ENCODE assay signal across 17 mouse cellular contexts in genomic region chr5:124814797-124815196, GRCm38 (mm10). TPM values are rescaled to one million over a fixed set of nuclear protein-coding genes. Genes with fewer than 3 reads are reported as not detected.
DNase-seq lines count a peak whose midpoint lies in the region; ATAC-seq and TF ChIP-seq lines count a peak whose summit lies in the region.
"Had no signal": no experiment of that assay in that cellular context is flagged by ENCODE, and none has a peak within 500 bp of the region (broad histone marks: within the 10 kb centered on the region; RNA-seq: fewer than 3 reads in every experiment).

No protein-coding gene starts in this region.

- no peaks in the 10 kb centered on the region for H3K27me3 ChIP-seq in limb, embryonic 11.5 days (ENCODE audit: control insufficient read depth, insufficient read depth, low read length)
- H3K27me3 ChIP-seq in limb, embryonic 10.5 days (ENCODE audit: low read depth, poor library complexity, severe bottlenecking) = no peaks in the 10 kb centered on the region
- H3K27me3 ChIP-seq in Patski (no peaks in the 10 kb centered on the region), myocyte (ENCODE audit: control insufficient read depth, insufficient read depth, insufficient read length) (peaks cover 6% of the 10 kb centered on the region)
- H3K27me3 ChIP-seq: embryonic facial prominence, embryonic 13.5 days; intestine, embryonic 15.5 days had no signal

- H3K27ac ChIP-seq in limb, embryonic 11.5 days (replicated peaks; ENCODE audit: low read depth, low read length) = no peak overlapping the region
- H3K27ac ChIP-seq in limb, embryonic 10.5 days = no peak overlapping the region
- H3K27ac ChIP-seq: embryonic facial prominence, embryonic 13.5 days; intestine, embryonic 15.5 days had no signal

- TF ChIP-seq POLR2A in myocyte (IDR thresholded peaks at IDR 0.05; ENCODE audit: insufficient read length, low read depth) = no peak

- H3K4me3 ChIP-seq in limb, embryonic 11.5 days (ENCODE audit: low read depth, low read length) = no peak overlapping the region
- H3K4me3 ChIP-seq in limb, embryonic 10.5 days = no peak overlapping the region
- no peak overlapping the region for H3K4me3 ChIP-seq in myocyte
- H3K4me3 ChIP-seq: embryonic facial prominence, embryonic 13.5 days; intestine, embryonic 15.5 days had no signal

- H3K9ac ChIP-seq in limb, embryonic 11.5 days (ENCODE audit: low read length) = peak overlapping the region; percentile 17; the same call in 1 of the 2 replicates
- H3K9ac ChIP-seq: embryonic facial prominence, embryonic 13.5 days; intestine, embryonic 15.5 days; lung, embryonic 14.5 days had no signal

- POLR2A ChIA-PET in Patski (lab: Charles Lee) = no interaction called here

- H3ac ChIP-seq in myocyte (ENCODE audit: control insufficient read depth, insufficient read length) = no peak overlapping the region

- in situ Hi-C loops in Patski (cut with MboI; ENCODE audit: low pct_unique_long_range_greater_than_20kb) = no loop called here

- no peak overlapping the region for H3K4me2 ChIP-seq in limb, embryonic 11.5 days (ENCODE audit: low read depth, severe bottlenecking)
- H3K4me2 ChIP-seq in myocyte (ENCODE audit: low read depth) = peak overlapping the region; percentile 38
- H3K4me2 ChIP-seq: embryonic facial prominence, embryonic 13.5 days; heart, embryonic 11.5 days; intestine, embryonic 15.5 days; lung, embryonic 14.5 days had no signal

- CTCF ChIA-PET in Patski (lab: Charles Lee) = no interaction called here

- TF ChIP-seq CTCF in Patski (IDR thresholded peaks at IDR 0.05) = no peak

- no peak for DNase-seq in limb, embryonic 11.5 days (ENCODE audit: low spot score)
- DNase-seq in limb, embryonic 10.5 days (ENCODE audit: low spot score) = no peak
- DNase-seq in Patski (ENCODE audit: low read depth, low spot score) = no peak
- peak; percentile 83 for DNase-seq in cerebellum, adult 8-10 months
- DNase-seq in frontal cortex, postnatal 25 days (ENCODE audit: low spot score in 2 of 2) = no peak
- DNase-seq in ovary, adult 18-20 months (ENCODE audit: low spot score) = no peak
- DNase-seq: adrenal gland, adult 2 months; gastrocnemius, postnatal 10 days; heart, postnatal 36 days; liver; lung, embryonic 14.5 days; right cerebral cortex, postnatal 14 days had no signal

- WGBS in limb, embryonic 11.5 days = 66% methylated on average over 5 of the region's 5 CpGs
- 66% methylated on average over 5 of the region's 5 CpGs for WGBS in limb, embryonic 10.5 days

- no peaks in the 10 kb centered on the region for H3K79me2 ChIP-seq in myocyte (ENCODE audit: control insufficient read depth, insufficient read depth)

- no peaks in the 10 kb centered on the region for H3K36me3 ChIP-seq in limb, embryonic 11.5 days (ENCODE audit: control insufficient read depth, insufficient read depth, low read length)
- no peaks in the 10 kb centered on the region for H3K36me3 ChIP-seq in limb, embryonic 10.5 days
- no peaks in the 10 kb centered on the region for H3K36me3 ChIP-seq in myocyte (ENCODE audit: control insufficient read depth, insufficient read depth)
- H3K36me3 ChIP-seq: embryonic facial prominence, embryonic 13.5 days; intestine, embryonic 15.5 days had no signal

- ATAC-seq in limb, embryonic 11.5 days (ENCODE audit: insufficient number of reproducible peaks, low FRiP score, low TSS enrichment, low read depth) = no peak
- peak; percentile 33 for ATAC-seq in Patski
- ATAC-seq: forebrain, embryonic 14.5 days; intestine, embryonic 15.5 days had no signal

- H3K9me3 ChIP-seq in limb, embryonic 11.5 days (ENCODE audit: control insufficient read depth, low read length) = no peaks in the 10 kb centered on the region
- no peaks in the 10 kb centered on the region for H3K9me3 ChIP-seq in limb, embryonic 10.5 days (replicated peaks)
- H3K9me3 ChIP-seq: intestine, embryonic 15.5 days had no signal

- H3K4me1 ChIP-seq in limb, embryonic 11.5 days (ENCODE audit: control insufficient read depth, insufficient read depth, low read length) = no peaks in the 10 kb centered on the region
- H3K4me1 ChIP-seq in limb, embryonic 10.5 days = peaks cover 8% of the 10 kb centered on the region
- H3K4me1 ChIP-seq: intestine, embryonic 15.5 days had no signal

TF ChIP-seq in myocyte, 11 proteins besides CTCF, POLR2A, EP300 and RAD21:
- no peak for TF ChIP-seq USF1 (IDR thresholded peaks at IDR 0.05; ENCODE audit: low read depth)
- no peak for TF ChIP-seq SRF (IDR thresholded peaks at IDR 0.05; ENCODE audit: control insufficient read depth, insufficient read length, low read depth)
- TF ChIP-seq MYOD1 (IDR thresholded peaks at IDR 0.05; ENCODE audit: control insufficient read depth in 1 of 3, insufficient read length in 2 of 3, low read depth in 2 of 3) = no peak
- TF ChIP-seq MYOG (IDR thresholded peaks at IDR 0.05; ENCODE audit: control insufficient read depth in 1 of 3, insufficient read depth in 1 of 3, insufficient read length in 2 of 3, low read depth in 2 of 3) = no peak
- TF ChIP-seq E2F4 (IDR thresholded peaks at IDR 0.05; ENCODE audit: insufficient read depth) = no peak
- no peak for TF ChIP-seq MAX (IDR thresholded peaks at IDR 0.05; ENCODE audit: low read depth)
- TF ChIP-seq TCF3 (IDR thresholded peaks at IDR 0.05; ENCODE audit: insufficient read length, low read depth) = no peak
- no peak for TF ChIP-seq POLR2AphosphoS2 (IDR thresholded peaks at IDR 0.05; ENCODE audit: insufficient read length, low read depth)
- TF ChIP-seq REST (IDR thresholded peaks at IDR 0.05; ENCODE audit: insufficient read depth, insufficient read length) = no peak
- no peak for TF ChIP-seq TCF12 (IDR thresholded peaks at IDR 0.05; ENCODE audit: insufficient read depth, poor library complexity, severe bottlenecking)
- no peak for TF ChIP-seq CEBPB (IDR thresholded peaks at IDR 0.05; ENCODE audit: insufficient read depth, poor library complexity, severe bottlenecking)

RNA-seq across cellular contexts. Expression of gene Ccdc92, which starts 47.4 kb away (rescaled TPM):
- 7.2 and 9.5 TPM in 2 replicates for polyA plus RNA-seq in limb, embryonic 11.5 days (2014; fragmentation: Nextera tagmentation; extraction: Ambion mirVana)
- polyA plus RNA-seq in limb, embryonic 10.5 days (2016; fragmentation: Nextera tagmentation; extraction: Ambion mirVana) = 6.1 and 8.1 TPM in 2 replicates
- polyA plus RNA-seq in Patski (2021) = 26.5 TPM
- 6.2 TPM for polyA plus RNA-seq in myocyte (2012; fragmentation: generic; extraction: Trizol)

RNA-seq across cellular contexts. Expression of gene Zfp664, which starts 47.7 kb away (rescaled TPM):
- polyA plus RNA-seq in limb, embryonic 11.5 days (2014; fragmentation: Nextera tagmentation; extraction: Ambion mirVana) = 132 and 137 TPM in 2 replicates
- 150 and 157 TPM in 2 replicates for polyA plus RNA-seq in limb, embryonic 10.5 days (2016; fragmentation: Nextera tagmentation; extraction: Ambion mirVana)
- polyA plus RNA-seq in Patski (2021) = 121 TPM
- polyA plus RNA-seq in myocyte (2012; fragmentation: generic; extraction: Trizol) = 19.6 TPM
